Mouse (Mus musculus) kidney, adult 2 months (tissue): ENCODE data around the gene Ccne1. TPM values are rescaled to one million over a fixed set of nuclear protein-coding genes. Genes with fewer than 3 reads are reported as not detected.
"Not testable (repeated sequence)": the region's sequence is repeated elsewhere in the genome, so short reads cannot be mapped to it uniquely, and the experiment has no call there.

Source experiments
- DNase-seq: peaks from one replicate; pipeline ENCODE4 v3.0.0; 2021
- H3K27ac ChIP-seq: fragments of 200-500 bp; 2 replicates; pipeline ENCODE4 v1.5.1; 2012; ENCODE audit warnings: low read depth, low read length, control low read depth, inconsistent platforms; ENCODE audit not compliant: insufficient read depth
- H3K27me3 ChIP-seq: fragments of 200-500 bp; replicated peaks from 2 replicates; pipeline ENCODE4 v1.6.1; 2012; ENCODE audit warnings: mild to moderate bottlenecking, moderate library complexity, low read length, inconsistent platforms; ENCODE audit not compliant: control insufficient read depth, insufficient read depth
- H3K36me3 ChIP-seq: fragments of 200-500 bp; 2 replicates; pipeline ENCODE4 v1.6.1; 2012; ENCODE audit warnings: mild to moderate bottlenecking, moderate library complexity, low read length, inconsistent platforms; ENCODE audit not compliant: control insufficient read depth, insufficient read depth
- H3K4me1 ChIP-seq: fragments of 200-500 bp; 2 replicates; pipeline ENCODE4 v1.6.1; 2011; ENCODE audit warnings: low read length; ENCODE audit not compliant: control insufficient read depth, insufficient read depth
- H3K4me3 ChIP-seq: fragments of 200-500 bp; 2 replicates; pipeline ENCODE4 v1.5.1; 2011; ENCODE audit warnings: mild to moderate bottlenecking, low read depth, low read length, control low read depth; ENCODE audit not compliant: insufficient read depth
- CTCF ChIP-seq: fragments of 200-500 bp; conservative IDR thresholded peaks from 2 replicates; pipeline ENCODE4 v1.5.1; 2011; ENCODE audit warnings: low read depth, mild to moderate bottlenecking, control low read depth, low read length, moderate library complexity, mixed read lengths; ENCODE audit not compliant: insufficient read depth, insufficient read length
- POLR2A ChIP-seq: fragments of 200-500 bp; IDR thresholded peaks from one replicate; pipeline ENCODE4 v1.6.1; 2011; ENCODE audit warnings: low read depth, low read length, control low read depth
- WGBS: fragments of 180-500 bp; shearing (Covaris S2); methylation state at CpG from one replicate; pipeline ENCODE4 v1.1.7; 2018; 5-methylcytosine and 5-hydroxymethylcytosine counted together
- polyA plus RNA-seq: library from polyadenylated mRNA; depleted of rRNA; stranded (reverse); fragments of >200 nt; gene quantifications from 2 replicates; pipeline ENCODE4 v1.2.3, GENCODE M21; 2012

Gene Ccne1
- polyA plus RNA-seq, 1 experiment: 0.95 TPM

DNA sequence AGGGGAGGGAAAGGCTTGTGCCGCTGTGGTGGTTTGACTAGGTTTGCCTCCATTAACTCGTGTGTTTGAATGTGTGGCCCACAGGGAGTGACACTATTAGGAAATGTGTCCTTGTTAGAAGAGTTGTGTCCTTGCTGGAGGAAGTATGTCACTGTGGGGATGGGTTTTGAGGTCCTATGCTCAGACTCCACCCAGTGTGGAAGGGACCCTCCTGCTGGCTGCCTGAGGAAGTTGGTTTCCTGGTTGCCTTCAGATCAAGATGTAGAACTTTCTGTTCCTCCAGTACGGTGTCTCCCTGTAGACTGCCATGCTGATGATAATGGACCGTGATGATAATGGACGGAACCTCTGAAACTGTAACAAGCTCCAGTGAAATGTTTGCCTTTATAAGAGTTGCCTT is 27.1 kb upstream of the Ccne1 start:
- Histone ChIP-seq H3K36me3 (no peaks in the 10 kb centered on the region), H3K27ac (no peak overlapping the region), H3K4me1 (no peaks in the 10 kb centered on the region), H3K27me3 (no peaks in the 10 kb centered on the region), H3K4me3 (no peak overlapping the region)
- no peak for DNase-seq
- 91% methylated on average over 5 of the region's 5 CpGs for WGBS
- TF ChIP-seq CTCF: no peak
- no peak for TF ChIP-seq POLR2A

DNA sequence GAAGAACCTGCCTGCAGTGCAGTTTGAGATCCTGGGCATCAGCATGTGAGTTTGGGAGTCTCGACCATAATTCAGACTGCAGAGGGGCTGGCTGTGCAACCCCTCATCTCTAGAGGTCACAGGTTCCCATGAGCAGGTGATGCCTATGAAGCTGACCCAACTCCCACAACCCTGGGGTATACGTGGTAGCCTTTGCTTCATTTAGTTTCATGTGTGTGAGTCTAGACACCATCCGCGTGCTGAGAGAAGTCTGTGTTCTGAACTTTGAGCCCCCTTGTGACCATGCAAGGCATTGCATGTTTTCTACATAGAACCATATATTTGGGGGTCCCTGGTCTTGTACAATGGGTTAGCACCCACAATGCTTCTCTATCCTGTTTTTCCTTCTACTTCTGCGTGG is 23.9 kb upstream of the Ccne1 start:
- Histone ChIP-seq H3K27ac (no peak overlapping the region), H3K4me1 (no peaks in the 10 kb centered on the region), H3K4me3 (no peak overlapping the region), H3K36me3 (no peaks in the 10 kb centered on the region), H3K27me3 (no peaks in the 10 kb centered on the region)
- WGBS: 27% methylated on average over 5 of the region's 5 CpGs
- peak; percentile 41 for DNase-seq
- TF ChIP-seq CTCF (peak; percentile 58), POLR2A (no peak)

DNA sequence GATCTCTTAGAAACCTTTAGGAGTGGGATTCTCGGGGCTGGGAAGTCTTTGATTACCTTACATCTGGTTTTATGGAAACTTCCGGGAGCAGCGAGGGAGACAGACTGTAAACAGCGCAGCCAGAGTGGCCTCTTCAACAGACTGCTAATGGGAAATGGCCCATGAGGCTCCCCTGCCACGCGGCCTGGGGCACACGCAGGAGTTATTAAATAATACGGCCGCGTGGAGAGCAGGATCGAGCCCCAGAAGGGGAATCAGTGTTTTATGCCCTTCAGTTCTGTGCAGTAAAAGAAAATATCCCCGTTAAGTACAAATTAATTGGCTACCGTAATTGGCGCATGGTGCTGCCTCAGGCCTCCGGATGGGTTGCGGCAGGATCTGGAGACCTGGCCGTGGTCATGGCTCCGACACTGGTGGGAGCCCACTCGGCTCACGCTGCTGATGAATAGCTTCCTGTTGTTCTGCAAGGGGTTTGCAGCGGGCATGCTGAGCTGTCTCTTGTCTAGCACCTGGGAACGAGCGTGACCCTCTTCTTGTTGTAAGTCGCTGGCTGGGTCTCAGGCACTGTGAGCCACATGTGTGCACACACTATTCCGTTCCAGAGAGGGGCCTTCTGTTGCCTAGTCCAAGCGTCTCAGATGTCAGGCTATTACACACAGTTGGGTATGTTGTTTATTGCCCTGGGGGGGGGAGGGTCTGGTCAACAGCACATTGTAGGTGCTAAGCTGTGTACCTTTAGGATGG is 22.8 kb upstream of the Ccne1 start:
- Histone ChIP-seq H3K27me3 (no peaks in the 10 kb centered on the region), H3K36me3 (no peaks in the 10 kb centered on the region), H3K4me1 (no peaks in the 10 kb centered on the region), H3K4me3 (no peak overlapping the region), H3K27ac (no peak overlapping the region)
- TF ChIP-seq POLR2A (no peak), CTCF (no peak)
- 66% methylated on average over 26 of the region's 26 CpGs for WGBS
- DNase-seq: no peak

DNA sequence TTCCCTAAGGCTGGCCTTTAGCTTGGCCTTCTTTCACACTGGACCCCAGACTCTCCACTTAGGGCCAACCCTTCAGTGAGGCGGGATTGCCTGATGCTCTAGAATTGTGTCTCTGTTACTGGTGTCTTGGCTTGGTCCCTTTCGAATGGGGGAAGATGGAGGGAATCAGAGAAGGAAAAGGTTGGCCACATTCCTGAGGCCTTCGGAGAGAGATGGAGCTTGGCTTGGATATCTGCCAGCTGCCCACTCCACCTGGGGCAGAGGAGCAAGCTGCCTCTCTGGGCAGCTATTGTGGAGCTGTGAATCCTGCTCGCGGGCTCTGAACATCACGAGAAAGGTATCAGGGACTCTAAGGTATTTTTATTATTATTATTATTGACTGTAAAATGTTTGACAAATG is 22.2 kb upstream of the Ccne1 start:
- WGBS: 85% methylated on average over 6 of the region's 6 CpGs
- no peak for DNase-seq

DNA sequence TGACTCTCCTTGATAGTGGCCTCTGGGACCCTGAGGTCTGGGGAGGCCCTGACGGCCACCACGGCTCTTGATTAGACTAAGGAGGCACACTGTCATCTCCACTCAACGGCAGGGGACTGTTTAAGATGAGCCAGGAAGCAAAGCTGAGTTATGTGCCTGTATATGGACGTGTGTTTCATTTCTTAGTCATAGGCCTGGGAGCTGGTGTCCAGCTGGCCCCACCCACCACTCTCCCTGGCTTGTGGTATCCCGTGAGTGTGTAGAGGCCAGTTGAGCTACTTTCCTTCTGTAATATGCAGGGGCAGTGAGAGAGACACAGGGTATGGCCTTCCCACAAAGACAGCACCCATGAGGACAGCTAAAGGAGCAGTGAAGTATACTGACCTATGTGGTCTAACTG is 20.9 kb upstream of the Ccne1 start:
- not testable (repeated sequence) for H3K27me3 ChIP-seq, H3K4me1 ChIP-seq, H3K27ac ChIP-seq, DNase-seq, H3K4me3 ChIP-seq, H3K36me3 ChIP-seq
- WGBS: 35% methylated on average over 5 of the region's 5 CpGs

More for the DNA sequence above, 22.2 kb upstream of the Ccne1 start:
- Histone ChIP-seq H3K27ac (no peak overlapping the region), H3K36me3 (no peaks in the 10 kb centered on the region), H3K27me3 (no peaks in the 10 kb centered on the region), H3K4me1 (no peaks in the 10 kb centered on the region), H3K4me3 (no peak overlapping the region)
- TF ChIP-seq POLR2A: no peak
- TF ChIP-seq CTCF: no peak

DNA sequence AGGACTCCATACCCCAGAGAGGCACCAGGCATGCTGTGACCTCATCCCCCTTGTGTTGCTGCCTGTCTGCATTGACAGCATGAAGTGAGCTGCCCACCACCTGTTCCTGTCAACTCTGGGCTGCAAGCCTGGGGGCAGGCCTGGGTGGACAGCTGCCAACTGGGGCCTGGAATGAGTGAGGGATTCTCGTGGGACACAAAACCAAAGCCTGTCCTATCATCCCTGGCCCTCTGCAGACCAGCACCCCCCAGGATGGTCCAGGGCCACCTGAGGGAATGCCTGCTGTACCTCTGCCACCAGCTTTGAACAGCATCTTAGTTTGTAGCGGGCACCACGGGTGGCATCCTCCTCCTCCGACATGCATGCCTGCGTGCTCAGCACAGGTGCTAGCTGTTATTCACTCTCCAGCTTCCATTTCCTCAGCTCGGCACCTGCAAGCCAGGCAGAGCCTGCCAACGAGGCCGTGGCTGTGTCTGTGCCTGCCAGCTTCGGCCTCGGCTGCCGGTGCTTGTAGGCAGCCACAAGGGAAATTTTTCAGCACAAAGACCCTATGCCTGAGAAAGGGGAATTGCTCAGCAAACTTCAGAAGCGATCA is 18.3 kb upstream of the Ccne1 start:
- no peak for TF ChIP-seq CTCF
- no peak for TF ChIP-seq POLR2A
- Histone ChIP-seq H3K4me3 (no peak overlapping the region), H3K27ac (no peak overlapping the region), H3K27me3 (no peaks in the 10 kb centered on the region), H3K36me3 (no peaks in the 10 kb centered on the region), H3K4me1 (no peaks in the 10 kb centered on the region)
- no peak for DNase-seq
- WGBS: 77% methylated on average over 12 of the region's 12 CpGs

DNA sequence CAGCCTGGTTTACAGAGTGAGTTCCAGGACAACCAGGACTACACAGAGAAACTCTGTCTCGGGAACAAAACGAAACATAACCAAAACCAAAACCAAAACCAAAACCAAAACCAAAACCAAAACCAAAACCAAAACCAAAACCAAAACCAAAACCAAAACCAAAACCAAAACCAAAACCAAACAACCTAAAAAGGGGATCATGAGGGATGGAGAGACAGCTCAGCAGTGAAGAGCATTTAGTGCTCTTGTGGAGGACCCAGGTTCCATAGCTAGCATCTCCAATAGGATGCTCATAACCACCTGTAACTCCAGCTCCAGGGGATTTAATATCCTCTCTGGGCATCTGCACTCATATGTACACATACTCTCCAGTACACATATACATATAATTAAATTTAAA is 16.8 kb upstream of the Ccne1 start:
- H3K27me3 ChIP-seq, H3K27ac ChIP-seq, H3K4me1 ChIP-seq, H3K36me3 ChIP-seq, H3K4me3 ChIP-seq, DNase-seq: not testable (repeated sequence)
- WGBS: 92% methylated on average over 2 of the region's 2 CpGs
